Mouse (Mus musculus) lung, postnatal 0 days (tissue): ENCODE measurements at regions not wholly inside any gene's neighbourhood (a gene's known extent, or its start where the extent isn't known, plus 50 kb on each side); places are given as distances from the start of the nearest gene placed in this dataset.

Experiments used
- ATAC-seq: fragments of 200-750 bp; cut with Nextera tagmentation; 2 replicates; pipeline ENCODE4 v1.8.0; 2017; ENCODE audit warnings: moderate library complexity
- DNase-seq: peaks from one replicate; pipeline ENCODE4 v3.0.0-alpha.2; 2016; ENCODE audit warnings: low spot score
- H3K27ac ChIP-seq: fragments of 300-500 bp; sonication (generic); 2 replicates; pipeline ENCODE4 v1.5.1; 2014; ENCODE audit warnings: antibody characterized with exemption, mild to moderate bottlenecking, low read length, mixed read lengths
- H3K27me3 ChIP-seq: fragments of 300-500 bp; sonication (generic); replicated peaks from 2 replicates; pipeline ENCODE4 v1.6.1; 2014; ENCODE audit warnings: low read length, mixed read lengths; ENCODE audit not compliant: insufficient read depth
- H3K36me3 ChIP-seq: fragments of 300-500 bp; sonication (generic); 2 replicates; pipeline ENCODE4 v1.6.1; 2014; ENCODE audit warnings: low read length, mixed read lengths; ENCODE audit not compliant: insufficient read depth
- H3K4me1 ChIP-seq: fragments of 300-500 bp; sonication (generic); 2 replicates; pipeline ENCODE4 v1.6.1; 2014; ENCODE audit warnings: antibody characterized with exemption, low read depth, low read length, mixed read lengths; ENCODE audit not compliant: insufficient read depth
- H3K4me2 ChIP-seq: fragments of 300-500 bp; sonication (generic); replicated peaks from 2 replicates; pipeline ENCODE4 v1.6.1; 2014; ENCODE audit warnings: low read depth, mild to moderate bottlenecking, low read length, moderate library complexity, mixed read lengths
- H3K4me3 ChIP-seq: fragments of 300-500 bp; sonication (generic); 2 replicates; pipeline ENCODE4 v1.5.1; 2014; ENCODE audit warnings: low read depth, low read length
- H3K9ac ChIP-seq: fragments of 300-500 bp; sonication (generic); replicated peaks from 2 replicates; pipeline ENCODE4 v1.6.1; 2014; ENCODE audit warnings: low read depth, mild to moderate bottlenecking
- H3K9me3 ChIP-seq: fragments of 300-500 bp; sonication (generic); 2 replicates; pipeline ENCODE4 v1.6.1; 2016; ENCODE audit warnings: low read length, mixed read lengths
- CTCF ChIP-seq: IDR thresholded peaks from 2 replicates; pipeline ENCODE4 v1.5.1; 2016; ENCODE audit warnings: antibody characterized with exemption, mild to moderate bottlenecking
- EP300 ChIP-seq: IDR thresholded peaks from 2 replicates; pipeline ENCODE4 v1.6.1; 2016; ENCODE audit warnings: antibody characterized with exemption, mild to moderate bottlenecking, control low read depth
- WGBS: fragments of 180-500 bp; shearing (Covaris S2); extraction: QIAGEN DNeasy Blood & Tissue Kit; methylation state at CpG from one replicate; pipeline ENCODE4 v1.1.7; 2014; 5-methylcytosine and 5-hydroxymethylcytosine counted together

DNA sequence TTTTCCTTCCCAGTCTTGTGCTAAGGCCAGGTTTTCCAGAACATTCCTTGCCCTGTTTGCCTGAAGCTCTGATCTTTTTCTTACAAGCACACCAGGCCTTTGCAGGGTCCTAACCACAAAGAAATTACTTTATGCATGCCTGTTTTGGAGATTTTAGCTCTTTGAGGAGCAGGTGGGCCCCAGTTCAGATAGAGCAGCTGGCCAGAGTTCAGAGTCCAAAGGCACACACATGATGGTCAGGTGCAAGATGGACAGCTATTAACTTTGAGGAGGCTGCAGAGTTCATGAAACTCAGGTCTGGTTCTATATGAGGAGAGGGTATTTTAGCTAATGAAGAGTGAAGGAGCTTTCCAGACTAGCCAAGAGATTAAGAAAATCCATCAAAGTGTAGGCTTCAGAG is 125.8 kb upstream of the Maf start:
- Histone ChIP-seq H3K4me2 (no peak overlapping the region), H3K4me1 (no peaks in the 10 kb centered on the region), H3K27ac (no peak overlapping the region), H3K9me3 (no peaks in the 10 kb centered on the region), H3K9ac (no peak overlapping the region), H3K36me3 (no peaks in the 10 kb centered on the region), H3K4me3 (no peak overlapping the region), H3K27me3 (no peaks in the 10 kb centered on the region)
- TF ChIP-seq EP300: no peak
- TF ChIP-seq CTCF: no peak
- DNase-seq (no peak), ATAC-seq (no peak)

DNA sequence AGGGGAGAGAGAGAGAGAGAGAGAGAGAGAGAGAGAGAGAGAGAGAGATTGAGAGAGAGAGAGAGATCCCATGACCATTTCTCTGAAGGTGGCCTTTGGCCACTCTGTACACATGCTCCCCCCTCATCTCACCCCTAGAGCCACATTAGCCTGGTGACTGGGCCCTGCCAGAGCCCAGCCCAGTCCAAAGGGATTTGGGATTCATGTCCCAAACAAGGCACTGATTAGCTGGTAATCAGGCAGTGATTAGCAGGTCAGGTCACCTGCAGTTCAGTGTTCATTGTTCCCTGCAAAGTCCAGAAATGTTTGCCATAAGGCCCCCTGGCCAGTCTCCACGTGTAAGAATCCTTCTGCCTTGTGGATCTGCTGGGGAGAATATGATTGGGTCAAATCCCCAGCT is 124.1 kb upstream of the Maf start:
- H3K27ac ChIP-seq: no peak overlapping the region
- H3K4me2 ChIP-seq: no peak overlapping the region
- no peak overlapping the region for H3K4me3 ChIP-seq
- no peak overlapping the region for H3K9ac ChIP-seq
- no peaks in the 10 kb centered on the region for H3K9me3 ChIP-seq
- DNase-seq: no peak
- no peaks in the 10 kb centered on the region for H3K27me3 ChIP-seq
- no peak for TF ChIP-seq EP300
- TF ChIP-seq CTCF: no peak
- WGBS: 33% methylated on average over 1 of the region's 1 CpGs
- no peak for ATAC-seq
- no peaks in the 10 kb centered on the region for H3K36me3 ChIP-seq
- 0 out of 2 replicates have a peak, but pooled peaks cover under 1% of the 10 kb centered on the region for H3K4me1 ChIP-seq

DNA sequence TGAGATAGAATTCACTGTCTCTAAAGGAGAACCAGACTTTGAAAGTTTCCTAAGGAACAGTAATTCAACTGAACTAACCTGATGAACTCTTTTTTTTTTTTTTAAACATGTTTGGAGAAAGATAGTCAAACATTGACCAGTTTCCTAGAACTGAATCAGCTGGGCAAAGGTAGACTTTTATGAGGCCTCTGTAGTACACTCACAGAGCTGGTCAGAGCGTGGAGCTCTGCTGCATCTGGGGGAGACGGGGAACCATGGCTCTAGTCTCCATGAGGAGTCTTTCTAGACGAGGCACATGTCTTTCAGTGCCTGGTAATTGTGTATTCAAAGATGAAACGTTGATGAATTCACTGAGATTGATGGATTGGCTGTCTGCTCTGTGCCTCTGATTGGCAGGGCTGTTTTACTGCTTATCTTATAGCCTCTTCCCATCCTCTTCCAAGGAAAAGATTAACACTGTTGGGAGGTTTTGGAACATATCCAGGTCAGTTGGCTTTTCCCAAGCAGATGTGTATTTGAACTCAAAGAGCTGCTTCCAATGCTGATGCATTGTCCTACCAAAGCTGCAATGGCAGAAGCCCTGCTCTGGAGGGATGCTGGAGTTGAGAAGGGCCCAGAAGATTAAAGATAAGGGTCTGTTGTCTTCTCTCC is 122.5 kb upstream of the Maf start:
- Histone ChIP-seq H3K4me3 (no peak overlapping the region), H3K36me3 (no peaks in the 10 kb centered on the region), H3K27ac (no peak overlapping the region), H3K9me3 (no peaks in the 10 kb centered on the region), H3K4me1 (0 out of 2 replicates have a peak, but pooled peaks cover 5% of the 10 kb centered on the region), H3K4me2 (no peak overlapping the region), H3K27me3 (no peaks in the 10 kb centered on the region), H3K9ac (no peak overlapping the region)
- no peak for TF ChIP-seq EP300
- TF ChIP-seq CTCF: no peak
- 32% methylated on average over 4 of the region's 4 CpGs for WGBS
- ATAC-seq (no peak), DNase-seq (no peak)

DNA sequence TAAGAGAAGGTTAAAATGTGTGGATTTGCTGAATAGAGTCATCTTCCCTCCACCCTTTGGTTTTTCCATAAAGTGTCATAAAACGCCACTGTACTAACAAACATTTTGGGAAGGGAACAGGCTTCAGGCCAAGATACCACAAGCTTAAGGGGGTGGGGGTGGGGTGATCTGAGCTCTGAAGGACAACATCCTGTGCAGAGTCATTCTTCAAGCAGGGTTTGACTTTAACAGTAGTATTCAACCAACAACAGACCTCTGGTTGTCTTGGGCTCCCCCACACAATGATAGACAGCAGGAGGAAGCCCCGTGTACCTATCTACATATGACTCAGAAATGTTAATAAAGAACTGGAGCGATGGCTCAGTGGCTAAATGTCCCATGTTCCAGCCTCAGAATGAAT is 118.9 kb upstream of the Maf start:
- H3K4me3 ChIP-seq: no peak overlapping the region
- no peak overlapping the region for H3K27ac ChIP-seq
- H3K9ac ChIP-seq: no peak overlapping the region
- H3K4me2 ChIP-seq: no peak overlapping the region
- H3K9me3 ChIP-seq: no peaks in the 10 kb centered on the region
- WGBS: 44% methylated on average over 3 of the region's 3 CpGs
- ATAC-seq (peak; percentile 46), DNase-seq (peak; percentile 50)
- H3K27me3 ChIP-seq: no peaks in the 10 kb centered on the region
- TF ChIP-seq EP300 (no peak), CTCF (no peak)
- 0 out of 2 replicates have a peak, but pooled peaks cover 5% of the 10 kb centered on the region for H3K4me1 ChIP-seq
- H3K36me3 ChIP-seq: no peaks in the 10 kb centered on the region

DNA sequence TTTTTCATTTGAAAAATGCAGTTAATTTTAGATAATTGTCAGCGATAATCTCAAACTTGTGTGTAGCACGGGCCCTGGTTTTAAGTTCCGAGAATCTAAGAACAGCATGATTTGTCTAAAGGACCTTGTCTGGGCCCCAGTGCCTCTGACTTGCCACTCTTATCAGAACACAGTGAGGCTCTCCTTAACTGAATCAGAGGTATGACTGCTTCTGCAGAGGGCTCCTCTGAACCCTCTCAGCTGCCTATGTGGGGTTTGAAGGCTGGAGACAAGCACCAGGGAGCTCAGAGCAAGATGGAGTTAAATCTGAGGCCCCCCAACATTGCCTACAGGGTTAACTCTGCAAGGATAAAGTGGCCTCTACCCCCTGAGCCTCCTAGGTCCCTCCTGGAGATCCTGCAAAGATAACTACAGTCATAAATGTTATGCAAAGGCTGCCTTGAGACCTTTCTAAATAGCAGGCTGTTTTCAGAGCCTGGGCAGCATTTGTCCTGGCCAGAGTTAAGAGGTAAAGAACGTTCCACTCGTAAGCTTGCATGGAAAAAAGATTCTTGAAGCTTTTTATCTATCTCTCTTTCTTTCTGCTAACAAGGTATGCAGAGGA is 118.4 kb upstream of the Maf start:
- H3K36me3 ChIP-seq: no peaks in the 10 kb centered on the region
- TF ChIP-seq EP300: no peak
- TF ChIP-seq CTCF: no peak
- no peak overlapping the region for H3K4me3 ChIP-seq
- no peak for ATAC-seq
- H3K27me3 ChIP-seq: no peaks in the 10 kb centered on the region
- H3K4me2 ChIP-seq: no peak overlapping the region
- H3K27ac ChIP-seq: no peak overlapping the region
- H3K4me1 ChIP-seq: 0 out of 2 replicates have a peak, but pooled peaks cover 5% of the 10 kb centered on the region
- H3K9me3 ChIP-seq: no peaks in the 10 kb centered on the region
- WGBS: 50% methylated on average over 5 of the region's 5 CpGs
- H3K9ac ChIP-seq: no peak overlapping the region
- peak; percentile 6 for DNase-seq

DNA sequence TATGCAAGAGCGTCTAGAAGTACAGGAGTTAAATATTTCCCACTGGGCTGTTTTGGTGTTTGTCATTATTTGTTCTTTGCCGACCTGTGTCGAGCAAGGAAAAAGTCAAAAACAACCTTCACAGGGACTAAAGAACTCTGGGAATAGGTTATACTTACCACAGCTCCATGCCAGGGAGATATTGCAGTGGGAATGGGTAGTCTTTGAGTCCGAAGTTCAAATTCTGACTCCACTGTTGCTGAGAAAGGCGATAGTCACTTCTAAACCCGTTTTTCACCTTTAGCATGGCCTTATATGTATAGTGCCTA is 116.8 kb upstream of the Maf start:
- TF ChIP-seq EP300 (no peak), CTCF (no peak)
- 87% methylated on average over 6 of the region's 6 CpGs for WGBS
- Histone ChIP-seq H3K9ac (no peak overlapping the region), H3K27ac (no peak overlapping the region), H3K9me3 (no peaks in the 10 kb centered on the region), H3K4me1 (0 out of 2 replicates have a peak, but pooled peaks cover 5% of the 10 kb centered on the region), H3K4me2 (no peak overlapping the region), H3K36me3 (no peaks in the 10 kb centered on the region), H3K27me3 (no peaks in the 10 kb centered on the region), H3K4me3 (no peak overlapping the region)
- DNase-seq (no peak), ATAC-seq (no peak)
